Mouse (Mus musculus) embryonic stem cell, embryonic (primary cell): ENCODE measurements at regions not wholly inside any gene's neighbourhood (a gene's known extent, or its start where the extent isn't known, plus 50 kb on each side); places are given as distances from the start of the nearest gene placed in this dataset.

Experiments
- CTCF ChIA-PET, 4 experiments: fragments of 300-600 bp in 2 of 4; fragments of 350-600 bp in 2 of 4; sonication (Branson Sonifier 250); formaldehyde crosslinking; loops; one replicate each; lab custom pipeline; 2022; ENCODE audit warnings: inconsistent platforms in 2 of 4; lab: Charles Lee
- POLR2A ChIA-PET, 4 experiments: fragments of 300-600 bp in 2 of 4; fragments of 350-600 bp in 2 of 4; sonication (Branson Sonifier 250); formaldehyde crosslinking; loops; one replicate each; lab custom pipeline; 2022; ENCODE audit warnings: antibody characterized with exemption in 4 of 4, inconsistent platforms in 1 of 4; lab: Charles Lee

- CTCF ChIA-PET = no interaction called here
Measured at GRCm38 (mm10) chr2:137662216-137662615, 545.8 kb upstream of the Jag1 start.

GRCm38 (mm10) chr2:137660449-137660848 is 544.0 kb upstream of the Jag1 start:
- CTCF ChIA-PET = no interaction called here
- POLR2A ChIA-PET = no interaction called here

More at GRCm38 (mm10) chr2:137662216-137662615, 545.8 kb upstream of the Jag1 start:
- POLR2A ChIA-PET = interaction anchor here in 1 of 4 experiments (0.6 kb wide), 1 partner anchor 74 kb away, joined by 6 read pairs; no protein-coding TSS in a partner anchor

GRCm38 (mm10) chr2:137654296-137654695 is 537.9 kb upstream of the Jag1 start:
- ChIA-PET CTCF (no interaction called here), POLR2A (no interaction called here)

GRCm38 (mm10) chr2:137644160-137644559 is 527.7 kb upstream of the Jag1 start:
- CTCF ChIA-PET = no interaction called here

GRCm38 (mm10) chr2:137643269-137644055 is 527.0 kb upstream of the Jag1 start:
- POLR2A ChIA-PET = no interaction called here
- CTCF ChIA-PET = no interaction called here

More at GRCm38 (mm10) chr2:137644160-137644559, 527.7 kb upstream of the Jag1 start:
- POLR2A ChIA-PET = no interaction called here

- CTCF ChIA-PET = no interaction called here
Measured at GRCm38 (mm10) chr2:137635019-137635621, 518.7 kb upstream of the Jag1 start.

GRCm38 (mm10) chr2:137616637-137617036 is 500.2 kb upstream of the Jag1 start:
- ChIA-PET CTCF (no interaction called here), POLR2A (interaction anchor here in 1 of 4 experiments (1.3 kb wide), 1 partner anchor 11 kb away, joined by 3 read pairs; no protein-coding TSS in a partner anchor)

More at GRCm38 (mm10) chr2:137635019-137635621, 518.7 kb upstream of the Jag1 start:
- POLR2A ChIA-PET = interaction anchor here in 1 of 4 experiments (0.6 kb wide), 1 partner anchor 523 kb away, joined by 3 read pairs; no protein-coding TSS in a partner anchor

- ChIA-PET POLR2A (no interaction called here), CTCF (no interaction called here)
Measured at GRCm38 (mm10) chr2:137613791-137614190, 497.3 kb upstream of the Jag1 start.

GRCm38 (mm10) chr2:137608506-137608905 is 492.1 kb upstream of the Jag1 start:
- ChIA-PET POLR2A (no interaction called here), CTCF (no interaction called here)

GRCm38 (mm10) chr2:137598136-137598535 is 481.7 kb upstream of the Jag1 start:
- ChIA-PET CTCF (no interaction called here), POLR2A (interaction anchor here in 1 of 4 experiments (0.6 kb wide), 1 partner anchor 12 kb away, joined by 3 read pairs; no protein-coding TSS in a partner anchor)

GRCm38 (mm10) chr2:137594509-137594908 is 478.1 kb upstream of the Jag1 start:
- CTCF ChIA-PET = no interaction called here
- POLR2A ChIA-PET = no interaction called here

GRCm38 (mm10) chr2:137591551-137591950 is 475.1 kb upstream of the Jag1 start:
- POLR2A ChIA-PET = no interaction called here
- CTCF ChIA-PET = no interaction called here

- CTCF ChIA-PET = no interaction called here
- POLR2A ChIA-PET = no interaction called here
Measured at GRCm38 (mm10) chr2:137581491-137581890, 465.0 kb upstream of the Jag1 start.

- CTCF ChIA-PET = no interaction called here
- POLR2A ChIA-PET = no interaction called here
Measured at GRCm38 (mm10) chr2:137575750-137576149, 459.3 kb upstream of the Jag1 start.

GRCm38 (mm10) chr2:137574845-137575449 is 458.5 kb upstream of the Jag1 start:
- POLR2A ChIA-PET = no interaction called here
- CTCF ChIA-PET = no interaction called here

GRCm38 (mm10) chr2:137571146-137571545 is 454.7 kb upstream of the Jag1 start:
- POLR2A ChIA-PET = no interaction called here
- CTCF ChIA-PET = no interaction called here

GRCm38 (mm10) chr2:137566619-137567018 is 450.2 kb upstream of the Jag1 start:
- ChIA-PET POLR2A (no interaction called here), CTCF (no interaction called here)

- POLR2A ChIA-PET = no interaction called here
Measured at GRCm38 (mm10) chr2:137564064-137564624, 447.7 kb upstream of the Jag1 start.

GRCm38 (mm10) chr2:137560366-137560765 is 443.9 kb upstream of the Jag1 start:
- ChIA-PET POLR2A (no interaction called here), CTCF (no interaction called here)

More at GRCm38 (mm10) chr2:137564064-137564624, 447.7 kb upstream of the Jag1 start:
- CTCF ChIA-PET = no interaction called here

GRCm38 (mm10) chr2:137553871-137554270 is 437.4 kb upstream of the Jag1 start:
- POLR2A ChIA-PET = no interaction called here

More at GRCm38 (mm10) chr2:137553871-137554270, 437.4 kb upstream of the Jag1 start:
- CTCF ChIA-PET = no interaction called here
